Mouse (Mus musculus): ENCODE measurements around the gene Spindoc.
"Not testable (repeated sequence)": the region's sequence is repeated elsewhere in the genome, so short reads cannot be mapped to it uniquely, and the experiment has no call there.

The Spindoc gene

DNA sequence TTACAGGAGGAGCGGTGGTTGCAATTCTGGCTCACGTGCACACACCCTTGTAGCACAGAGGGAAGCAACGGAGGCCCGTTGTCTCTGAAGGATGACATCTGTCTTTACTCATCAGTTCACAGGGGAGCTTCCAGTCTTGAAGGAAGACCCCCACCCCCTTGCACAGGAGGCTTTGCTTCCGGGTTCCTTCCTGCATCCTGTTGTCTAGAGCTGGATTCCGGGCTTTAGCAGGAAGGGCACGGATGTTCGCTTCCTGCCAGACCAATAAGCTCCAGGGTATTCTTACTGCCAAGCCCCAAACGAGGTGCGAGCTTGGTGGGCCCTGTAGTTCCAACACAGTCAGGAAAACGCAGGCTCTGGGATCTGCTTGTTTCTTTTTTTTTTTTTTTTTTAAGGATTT, 17.8 kb upstream of the Spindoc start:
- no peak for DNase-seq (ENCODE audit: low spot score in 2 of 2)

DNA sequence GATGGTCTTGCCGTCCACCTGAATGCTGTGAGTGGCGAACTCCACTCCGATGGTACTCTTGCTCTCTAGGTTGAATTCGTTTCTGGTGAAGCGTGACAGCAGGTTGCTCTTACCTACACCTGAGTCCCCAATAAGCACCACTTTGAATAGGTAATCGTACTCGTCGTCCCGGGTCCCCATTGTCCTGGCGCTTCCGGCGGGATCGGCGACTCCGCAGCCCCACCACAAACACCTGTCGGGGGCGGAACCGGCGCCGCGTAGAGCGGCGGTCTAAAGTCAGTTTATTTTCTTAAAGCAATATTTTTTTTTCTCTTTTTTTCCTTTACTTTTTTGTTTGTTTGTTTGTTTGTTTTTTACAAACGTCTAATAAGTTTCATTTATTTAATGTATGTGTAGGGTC, 16.1 kb upstream of the Spindoc start:
- DNase-seq (ENCODE audit: low spot score in 2 of 2), result not testable (repeated sequence)

DNA sequence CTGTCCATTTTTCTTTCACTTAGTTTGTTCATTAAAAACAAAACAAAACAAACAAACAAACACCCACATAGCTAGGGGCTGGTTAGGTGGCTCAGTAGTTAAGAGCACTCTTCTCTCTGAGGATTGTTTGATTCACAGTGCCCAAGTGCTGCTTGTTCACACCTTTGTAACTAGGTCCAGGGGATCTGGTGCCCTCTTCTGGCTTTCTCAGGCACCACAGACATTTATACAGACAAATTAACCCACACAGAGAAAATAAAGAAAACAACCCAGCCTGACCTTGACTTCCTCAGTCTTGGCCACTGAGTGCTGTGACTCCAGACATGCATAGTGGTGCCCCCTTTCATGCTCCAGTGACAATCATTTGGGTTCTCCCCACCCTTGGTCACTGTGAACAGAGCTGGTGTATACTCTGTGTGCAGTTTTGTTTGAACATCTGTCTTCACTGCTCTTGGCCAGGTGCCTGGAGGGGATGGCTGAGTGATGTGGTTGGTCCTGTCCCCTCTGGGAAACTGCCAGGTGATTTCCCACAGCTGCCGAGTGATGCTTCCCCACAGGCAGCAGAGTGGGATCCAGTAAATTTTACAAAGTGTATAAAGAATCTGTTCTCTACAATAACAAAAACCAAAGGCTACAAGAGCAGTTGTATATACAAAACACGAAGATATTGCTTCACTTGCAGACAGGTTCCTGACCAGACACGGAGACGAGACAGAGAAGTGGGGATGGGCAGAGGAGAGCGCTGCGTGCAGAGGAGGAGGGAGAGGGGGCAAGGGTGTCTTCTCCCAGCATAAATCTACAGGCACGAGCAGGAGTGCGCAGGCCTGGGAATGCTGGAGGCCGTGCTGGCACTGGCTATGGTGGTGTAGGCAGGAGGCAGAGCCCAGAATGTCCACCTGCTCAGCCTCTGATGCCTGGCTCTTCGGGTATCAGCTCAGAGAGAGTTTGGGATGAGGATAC, 14.4 kb upstream of the Spindoc start:
- not testable (repeated sequence) for DNase-seq (ENCODE audit: low spot score in 2 of 2)

DNA sequence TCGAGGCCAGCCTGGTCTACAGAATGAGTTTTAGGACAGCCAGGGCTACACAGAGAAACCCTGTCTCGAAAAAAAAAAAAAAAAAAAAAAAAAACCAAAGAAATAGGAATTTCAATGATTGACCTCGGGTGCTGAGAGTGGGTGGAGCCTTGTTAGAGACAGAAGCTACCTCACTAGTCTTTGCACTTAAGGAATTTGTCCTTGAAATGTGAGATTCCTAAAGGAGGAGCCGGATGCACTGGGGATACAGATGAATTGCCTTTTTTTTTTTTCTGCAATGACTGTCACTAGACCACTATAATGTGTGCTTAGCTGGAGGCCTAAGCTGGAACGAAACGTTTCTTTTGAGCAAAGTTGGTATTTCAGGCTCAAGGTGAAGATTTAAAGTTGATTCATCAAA, 5.7 kb upstream of the Spindoc start:
- no peak for DNase-seq (ENCODE audit: low spot score in 2 of 2)

DNA sequence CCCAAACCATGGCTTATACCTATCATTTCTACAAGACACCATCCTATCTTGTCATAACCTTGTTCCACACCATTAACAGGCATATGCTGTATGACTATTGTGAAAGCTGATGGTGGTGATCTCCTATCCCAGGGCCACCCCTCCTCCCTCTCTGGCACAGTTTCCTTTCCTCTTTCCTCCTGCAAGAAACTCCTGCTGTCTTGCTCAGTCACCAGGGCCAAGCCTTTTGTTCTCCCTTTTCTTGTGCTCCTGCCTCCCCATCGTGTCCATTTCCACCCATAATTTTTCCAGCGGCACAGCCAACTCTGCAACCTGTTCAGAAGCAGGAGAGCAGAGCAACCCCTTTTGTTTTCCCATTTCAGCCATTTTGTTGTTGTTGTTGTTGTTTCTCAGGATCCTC, 3.2 kb upstream of the Spindoc start:
- no peak for DNase-seq (ENCODE audit: low spot score in 2 of 2)

DNA sequence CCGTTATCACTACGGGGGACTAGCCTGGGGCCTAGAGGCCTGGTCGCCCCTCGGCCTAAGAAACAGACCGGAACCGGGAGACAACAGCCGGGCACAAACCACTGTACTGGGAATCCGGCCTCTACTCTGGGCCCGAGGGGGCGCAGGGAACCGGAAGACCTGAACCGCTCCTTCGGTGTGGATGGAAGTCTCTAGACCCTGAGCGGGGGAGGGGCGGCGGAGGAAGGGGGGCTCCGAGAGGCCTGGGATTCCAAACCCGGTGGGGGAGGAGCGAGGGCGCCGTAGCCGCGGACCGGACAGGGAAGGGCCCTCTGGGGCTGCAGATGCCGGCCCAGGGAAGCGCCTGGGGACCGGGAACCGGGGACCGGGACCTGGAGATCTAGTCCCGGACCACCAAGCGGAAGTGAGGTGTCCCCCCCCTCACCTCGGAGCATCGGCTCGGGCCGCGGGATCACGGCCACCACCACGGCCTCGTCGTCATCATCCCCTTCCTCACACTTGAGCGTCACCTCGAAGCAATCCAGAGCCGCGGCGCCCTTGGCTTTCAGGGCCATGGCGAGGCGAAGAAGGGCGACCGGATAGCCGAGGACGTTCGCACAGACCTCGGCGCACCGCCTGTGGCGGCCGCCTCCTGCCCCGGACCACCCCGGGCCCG, 419 bp downstream of the Spindoc start:
- DNase-seq (ENCODE audit: low spot score in 2 of 2), result peak; percentile 21 to 36

DNA sequence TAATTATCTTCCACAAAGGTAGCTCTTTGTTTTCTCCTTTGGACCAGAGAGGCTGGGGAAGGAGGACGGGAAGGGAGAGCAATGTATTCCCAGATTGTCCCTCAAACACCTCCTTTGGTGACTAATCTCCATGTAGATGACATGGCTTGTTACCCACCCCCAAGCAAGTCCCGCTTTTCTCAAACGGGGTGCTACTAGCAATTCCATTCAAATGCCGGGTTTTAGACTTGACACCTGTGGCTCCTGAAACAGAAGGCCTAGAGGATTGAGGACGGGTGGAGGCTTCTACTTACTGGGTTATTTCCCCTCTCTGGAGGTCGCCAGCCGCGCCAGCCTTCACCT, 917 bp downstream of the Spindoc start:
- no peak for DNase-seq (ENCODE audit: low spot score in 2 of 2)

DNA sequence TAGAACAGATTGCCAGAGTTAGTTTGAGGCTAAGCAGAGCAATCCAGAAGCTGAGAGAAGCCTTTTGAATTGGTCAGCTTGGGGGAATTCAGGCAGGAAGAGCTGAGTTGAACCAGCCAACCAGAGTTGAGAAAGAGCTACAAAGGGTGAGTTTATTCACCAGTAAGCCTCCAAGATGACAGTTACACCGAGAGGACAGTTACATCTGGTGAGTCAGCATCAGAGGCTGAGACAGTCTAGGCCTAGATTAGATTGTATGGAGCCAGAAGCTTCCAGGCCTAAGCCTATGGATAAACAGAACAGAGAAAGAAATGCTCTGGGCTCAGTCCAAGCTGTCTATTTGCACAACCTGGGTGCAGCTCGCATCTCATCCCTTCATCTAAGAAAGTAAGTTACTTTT, 5.2 kb downstream of the Spindoc start:
- no peak for DNase-seq (ENCODE audit: low spot score in 2 of 2)

DNA sequence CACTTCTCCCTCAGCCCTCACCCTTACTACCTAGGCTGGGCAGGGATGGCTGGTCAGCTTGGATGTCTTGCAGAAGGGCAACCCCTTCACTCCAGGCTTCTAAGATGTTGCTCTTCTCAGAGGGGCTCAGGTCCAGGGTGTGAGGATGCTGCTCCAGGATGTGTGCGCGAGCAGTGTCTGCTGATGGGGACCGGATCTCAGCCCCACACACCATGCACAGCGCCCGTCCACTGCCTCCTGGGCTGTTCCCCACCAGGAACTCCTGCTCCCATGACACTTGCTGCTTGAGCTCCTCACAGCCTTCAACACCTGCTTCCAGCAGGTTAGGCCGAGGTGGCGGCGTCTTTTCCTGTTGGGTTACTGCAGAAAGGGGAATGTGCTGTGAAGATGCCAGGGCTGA, 8.3 kb downstream of the Spindoc start:
- DNase-seq (ENCODE audit: low spot score in 2 of 2), result no peak

DNA sequence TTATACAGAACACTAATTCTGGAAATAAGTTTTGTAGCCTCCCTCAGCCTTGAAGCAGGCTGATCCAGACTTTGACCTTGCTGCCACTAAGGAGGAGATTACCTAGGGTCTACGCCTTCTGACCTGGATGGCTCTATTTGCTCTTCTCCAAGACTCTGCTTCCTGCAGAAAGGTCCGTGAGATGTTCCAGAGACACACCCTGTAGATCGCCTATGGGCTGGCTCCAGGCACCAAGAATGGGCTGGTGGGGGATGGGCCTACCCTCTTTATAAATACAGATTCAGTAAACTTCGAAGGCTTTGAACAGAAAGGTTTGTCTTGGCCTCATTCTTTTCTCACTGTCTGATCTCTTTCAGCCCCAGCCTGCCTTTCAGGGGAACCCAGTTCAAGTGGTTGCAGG, 13.3 kb downstream of the Spindoc start:
- not testable (repeated sequence) for DNase-seq (ENCODE audit: low spot score in 2 of 2)

DNA sequence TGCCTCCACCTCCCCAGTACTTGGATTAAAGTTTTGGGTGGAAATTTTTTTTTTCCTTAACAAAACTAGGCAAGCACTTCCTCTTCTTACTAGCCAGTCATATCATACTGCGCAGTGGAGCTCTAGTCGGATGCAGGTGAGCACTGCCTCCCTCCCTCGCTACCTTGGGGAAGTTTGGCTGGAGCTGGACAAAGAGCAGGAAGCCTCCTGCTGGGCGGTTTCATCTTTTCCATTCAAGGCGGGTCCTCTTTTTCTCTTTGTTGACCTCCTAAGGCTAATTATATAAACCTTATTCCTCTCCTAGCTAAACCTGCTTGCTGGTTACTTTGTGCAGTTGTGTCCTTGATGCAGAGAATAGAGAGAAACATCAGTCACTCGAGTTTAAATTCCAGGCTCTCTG, 29.2 kb downstream of the Spindoc start:
- no peak for DNase-seq (ENCODE audit: low spot score in 2 of 2)

DNA sequence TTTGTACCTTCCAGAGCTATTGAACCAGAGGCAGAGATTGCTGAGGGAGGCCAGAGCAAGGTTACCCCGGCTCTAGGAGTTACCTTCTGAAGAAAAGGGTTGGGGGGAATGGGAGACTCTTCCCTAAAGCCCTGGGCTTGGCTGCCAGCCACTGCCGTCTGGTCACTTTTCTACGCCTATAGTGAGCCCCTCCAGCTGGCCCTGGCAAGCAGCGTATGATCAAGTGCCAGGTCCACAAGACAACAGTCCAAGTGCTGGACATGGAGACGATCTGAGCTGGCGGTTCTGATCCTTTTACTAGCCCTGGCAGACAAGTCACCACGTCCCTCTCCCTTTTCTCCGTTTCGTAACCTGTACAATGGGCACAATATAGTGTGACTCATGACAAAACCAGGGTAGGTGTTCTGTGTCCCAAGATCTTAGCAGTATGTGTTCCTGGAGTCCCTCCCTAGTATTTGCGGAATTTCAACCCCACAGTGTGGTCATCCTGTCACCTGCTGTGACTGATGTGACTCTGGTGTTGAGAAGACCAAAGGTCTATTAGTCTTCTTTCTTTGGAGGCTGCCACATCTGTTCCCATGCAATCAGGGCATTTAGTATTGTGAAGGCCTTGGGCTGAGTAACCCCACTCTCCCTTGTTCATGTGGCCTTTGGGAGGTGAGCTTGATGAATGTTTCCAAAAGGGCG, 29.8 kb downstream of the Spindoc start:
- no peak for DNase-seq (ENCODE audit: low spot score in 2 of 2)

DNA sequence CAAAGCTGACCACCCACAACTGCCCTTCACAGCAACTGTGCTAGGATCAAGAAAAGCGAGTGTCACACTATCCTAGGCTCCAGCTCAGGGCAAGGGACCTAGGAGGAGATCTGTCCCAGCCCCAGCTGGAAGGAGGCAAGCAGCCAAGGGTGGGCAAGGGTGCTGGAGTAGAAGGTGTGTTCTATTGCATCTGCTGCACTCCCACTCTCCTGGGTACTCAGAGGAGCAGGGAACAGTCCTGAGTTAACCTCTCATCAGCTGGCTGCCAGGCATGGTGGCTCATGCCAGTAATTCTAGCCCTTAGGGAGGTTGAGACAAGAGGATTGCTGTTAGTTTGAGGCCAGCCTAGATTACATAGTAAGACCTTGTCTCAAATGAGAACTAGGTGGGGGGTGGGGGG, 32.8 kb downstream of the Spindoc start:
- no peak for DNase-seq (ENCODE audit: low spot score in 2 of 2)

DNA sequence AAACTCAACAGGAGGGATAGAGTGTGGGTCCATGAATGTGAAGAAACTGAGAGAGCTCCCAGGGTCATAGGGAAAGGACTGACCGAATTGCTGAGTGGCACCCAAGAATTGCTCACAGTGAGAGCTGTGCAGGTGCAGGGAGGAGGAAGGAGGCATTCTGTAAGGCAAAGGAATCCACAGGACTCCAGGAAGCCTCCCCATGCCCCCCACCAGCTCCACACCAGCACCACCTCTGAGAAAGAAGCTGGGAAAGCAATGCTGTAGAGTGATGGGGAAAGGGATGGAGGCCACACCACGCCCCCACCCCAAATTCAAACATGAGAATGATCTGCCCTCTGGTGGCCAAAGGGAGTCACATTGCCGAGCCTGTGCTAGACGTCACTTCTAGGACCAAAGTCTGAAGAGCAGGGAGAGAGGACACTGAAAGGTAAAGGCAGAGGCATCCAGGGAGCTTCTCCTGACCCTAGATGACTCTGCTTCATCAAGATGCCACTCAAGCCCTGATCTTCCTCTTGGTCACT, 37.5 kb downstream of the Spindoc start:
- DNase-seq (ENCODE audit: low spot score in 2 of 2), result peak; percentile 23 to 36

DNA sequence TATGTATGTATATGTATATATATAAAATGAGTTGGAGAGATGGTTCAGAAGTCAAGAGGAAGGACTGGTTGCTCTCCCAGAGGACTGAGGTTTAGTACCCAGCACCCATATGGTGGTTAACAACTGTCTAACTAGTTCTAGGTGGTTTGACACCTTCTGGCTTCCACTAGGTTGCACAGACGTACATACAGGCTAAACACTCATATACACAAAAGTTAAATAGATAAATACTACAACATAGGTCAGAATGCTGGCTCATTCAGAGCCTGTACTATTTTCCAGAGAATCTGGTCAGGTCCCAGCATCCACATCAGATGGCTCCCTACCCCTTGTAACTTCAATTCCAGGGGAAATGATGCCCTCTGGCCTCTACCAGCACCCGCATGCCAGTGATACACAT, 40.1 kb downstream of the Spindoc start:
- no peak for DNase-seq (ENCODE audit: low spot score in 2 of 2)

DNA sequence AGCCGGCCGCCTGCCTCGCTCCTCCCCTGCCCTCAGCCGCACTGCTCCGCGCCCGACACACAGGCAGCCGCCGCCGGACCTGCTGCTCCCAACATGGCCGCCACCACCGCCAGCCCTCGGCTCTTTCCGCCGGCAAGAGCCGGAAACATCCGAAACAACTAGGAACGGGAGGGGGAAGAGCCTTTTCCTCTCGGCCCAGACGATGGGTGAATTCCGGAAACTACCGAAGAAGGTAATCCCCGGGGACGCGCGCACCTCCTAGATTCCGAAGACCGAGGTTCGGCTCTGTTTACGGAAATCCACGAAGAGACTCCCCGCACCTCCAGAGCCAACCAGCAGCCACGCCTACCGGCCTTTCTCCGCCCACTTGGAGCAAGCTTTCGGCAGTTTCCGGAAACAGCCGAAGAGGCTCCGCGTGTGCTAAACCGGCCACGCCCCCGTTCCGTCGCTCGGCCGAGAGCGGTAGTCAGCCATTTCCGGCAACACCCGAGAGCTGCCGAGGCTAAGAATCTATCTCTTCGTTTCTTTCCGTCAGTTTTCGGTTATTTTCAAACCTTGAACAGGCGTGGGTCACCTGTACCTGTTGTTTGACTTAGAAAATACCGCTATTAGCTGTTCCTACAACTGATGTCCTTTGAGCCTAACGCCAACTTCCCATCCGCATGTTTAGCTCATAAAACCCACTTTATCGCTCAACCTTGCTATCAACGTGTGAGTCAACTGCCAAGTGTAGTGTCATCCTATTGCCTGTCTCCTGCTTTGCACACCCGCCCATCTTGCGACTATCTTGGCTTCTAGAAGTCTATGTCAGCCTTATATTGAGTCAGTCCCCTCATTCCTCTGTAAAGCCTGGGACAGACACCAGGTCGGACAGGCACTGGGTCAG, 41.0 kb downstream of the Spindoc start, which contains the start of gene Mark2:
Mark2 (minus strand) TSS at position 349 of the 886 bp plus-strand sequence.
- DNase-seq (ENCODE audit: low spot score in 2 of 2), result peak; percentile 99

DNA sequence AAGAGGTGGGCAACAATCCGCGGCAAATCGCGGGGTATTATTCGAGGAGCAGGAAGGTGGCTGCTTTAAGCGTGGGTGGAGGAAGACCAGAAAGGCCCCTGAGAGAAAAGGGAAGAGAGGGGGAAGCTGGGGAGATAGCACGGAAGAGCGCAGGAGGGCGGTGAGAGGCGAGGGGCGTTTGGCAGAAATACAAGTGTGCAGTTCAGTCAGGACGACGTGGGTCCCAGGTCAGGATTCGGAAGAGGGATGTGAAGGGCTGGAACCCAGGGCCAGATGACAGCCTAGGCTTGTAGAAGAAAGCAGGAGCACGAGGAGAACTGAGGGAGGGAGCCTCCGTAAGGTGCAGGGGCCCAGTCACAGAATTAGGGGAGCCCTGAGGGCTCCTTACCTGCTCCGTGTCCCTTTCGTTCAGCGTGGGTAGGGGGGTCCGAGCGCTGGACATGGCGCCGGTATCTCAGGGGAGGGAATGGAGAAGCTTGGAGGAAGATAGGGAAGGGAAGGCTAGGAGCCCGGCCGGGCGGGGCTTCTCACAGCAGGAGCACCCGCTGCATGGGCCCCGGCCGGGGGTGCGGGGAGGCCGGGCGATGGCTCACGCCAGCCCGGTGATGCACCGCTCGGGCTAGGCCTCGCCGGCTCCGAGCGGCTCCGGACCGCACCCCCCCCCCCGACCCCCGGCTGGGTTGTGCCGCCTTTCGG, 41.9 kb downstream of the Spindoc start:
- DNase-seq (ENCODE audit: low spot score in 2 of 2), result peak; percentile 22 to 26

DNA sequence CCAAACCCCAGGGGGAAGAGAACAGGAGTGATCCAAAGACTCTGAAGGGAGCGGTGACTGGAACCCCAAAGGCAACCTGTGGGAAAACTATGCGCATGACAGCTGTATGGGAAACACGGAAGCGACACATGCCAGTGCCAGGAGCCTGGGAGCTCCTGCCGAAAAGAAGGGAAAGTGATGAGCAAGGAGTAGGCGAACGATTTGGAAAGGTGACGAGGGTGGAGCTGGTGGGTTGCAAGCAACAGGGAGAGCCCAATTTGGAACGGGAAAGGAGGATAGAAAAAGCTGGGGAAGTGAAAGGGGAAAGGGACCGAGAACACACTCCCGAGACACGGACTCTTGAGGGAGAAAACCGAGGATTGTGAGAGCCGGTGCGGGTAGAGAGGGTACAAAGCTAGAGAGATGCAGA, 42.4 kb downstream of the Spindoc start:
- peak; percentile 22 to 43 for DNase-seq (ENCODE audit: low spot score in 2 of 2)

DNA sequence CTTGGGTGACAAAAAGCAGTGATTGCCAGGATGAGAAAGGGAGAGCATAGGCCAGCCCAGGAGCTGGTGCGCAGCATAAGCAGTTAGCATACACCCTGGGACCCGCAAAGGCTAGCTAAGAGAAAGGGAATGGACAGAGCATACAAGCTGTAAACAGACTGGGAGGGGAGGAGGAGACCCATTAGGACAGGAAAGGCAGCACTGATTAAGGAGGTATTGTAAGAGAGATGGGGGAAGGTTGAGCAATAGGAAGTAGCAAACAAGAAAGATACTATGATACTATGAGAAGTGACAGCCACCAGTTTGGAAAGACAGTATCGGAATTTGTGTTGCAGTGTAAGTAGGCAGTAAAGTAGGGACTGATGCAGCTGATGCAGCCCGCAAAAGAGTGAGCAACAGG, 42.9 kb downstream of the Spindoc start:
- no peak for DNase-seq (ENCODE audit: low spot score in 2 of 2)

DNA sequence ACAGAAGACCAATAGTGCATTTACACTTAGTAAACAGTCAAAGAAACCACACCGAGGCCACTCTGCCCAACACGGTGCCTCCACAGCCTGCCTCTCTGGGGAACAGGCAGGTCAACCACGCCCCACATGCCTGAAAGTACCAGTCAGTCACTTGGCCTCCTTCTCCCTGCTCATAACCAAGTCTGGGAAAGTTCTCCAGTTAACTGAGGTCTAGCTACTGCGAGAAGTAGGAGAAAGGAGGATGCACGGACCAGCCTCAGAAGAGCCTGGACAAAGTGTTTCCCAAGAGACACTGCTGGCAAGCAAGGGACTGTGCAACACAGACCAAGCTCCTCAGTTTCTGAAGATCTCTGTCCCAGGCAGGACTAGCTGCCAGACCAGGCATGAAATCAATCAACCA, 43.8 kb downstream of the Spindoc start:
- no peak for DNase-seq (ENCODE audit: low spot score in 2 of 2)

Measured in frontal cortex, postnatal 25 days (tissue).